Mouse (Mus musculus) limb, embryonic 12.5 days (tissue): Measurements from ENCODE around the gene Nlgn1. TPM values are rescaled to one million over a fixed set of nuclear protein-coding genes. Genes with fewer than 3 reads are reported as not detected.
"Not testable (repeated sequence)": the region's sequence is repeated elsewhere in the genome, so short reads cannot be mapped to it uniquely, and the experiment has no call there.

Source experiments
- ATAC-seq: fragments of 200-750 bp; cut with Nextera tagmentation; 2 replicates; pipeline ENCODE4 v1.8.0; 2017; ENCODE audit warnings: low read depth, moderate TSS enrichment; ENCODE audit not compliant: insufficient number of reproducible peaks, insufficient read depth, low FRiP score, low TSS enrichment
- H3K27ac ChIP-seq: fragments of 300-500 bp; sonication (generic); 2 replicates; pipeline ENCODE4 v1.5.1; 2016; ENCODE audit warnings: mild to moderate bottlenecking, moderate library complexity
- H3K27me3 ChIP-seq: fragments of 300-500 bp; sonication (generic); 2 replicates; pipeline ENCODE4 v1.6.1; 2016; ENCODE audit warnings: mild to moderate bottlenecking, moderate library complexity
- H3K36me3 ChIP-seq: fragments of 300-500 bp; sonication (generic); 2 replicates; pipeline ENCODE4 v1.6.1; 2016; ENCODE audit warnings: mild to moderate bottlenecking, moderate library complexity
- H3K4me1 ChIP-seq: fragments of 300-500 bp; sonication (generic); replicated peaks from 2 replicates; pipeline ENCODE4 v1.6.1; 2016
- H3K4me2 ChIP-seq: fragments of 300-500 bp; sonication (generic); 2 replicates; pipeline ENCODE4 v1.6.1; 2016; ENCODE audit warnings: mild to moderate bottlenecking, moderate library complexity
- H3K4me3 ChIP-seq: fragments of 300-500 bp; sonication (generic); replicated peaks from 2 replicates; pipeline ENCODE4 v1.5.1; 2016; ENCODE audit warnings: mild to moderate bottlenecking
- H3K9ac ChIP-seq: fragments of 300-500 bp; sonication (generic); replicated peaks from 2 replicates; pipeline ENCODE4 v1.6.1; 2016; ENCODE audit warnings: mild to moderate bottlenecking, moderate library complexity
- H3K9me3 ChIP-seq: fragments of 300-500 bp; sonication (generic); 2 replicates; pipeline ENCODE4 v1.6.1; 2016; ENCODE audit warnings: mild to moderate bottlenecking, moderate library complexity
- WGBS: fragments of 180-500 bp; shearing (Covaris S2); methylation state at CpG from one replicate; pipeline ENCODE4 v1.1.7; 2016; 5-methylcytosine and 5-hydroxymethylcytosine counted together
- polyA plus RNA-seq: library from polyadenylated mRNA; unstranded; fragments of >200 nt; fragmentation: Nextera tagmentation; extraction: Ambion mirVana; gene quantifications from 2 replicates; pipeline ENCODE4 v1.2.1, GENCODE M21; 2016

The Nlgn1 gene
- polyA plus RNA-seq, 1 experiment from 2014 or later, result 0.53 TPM

DNA sequence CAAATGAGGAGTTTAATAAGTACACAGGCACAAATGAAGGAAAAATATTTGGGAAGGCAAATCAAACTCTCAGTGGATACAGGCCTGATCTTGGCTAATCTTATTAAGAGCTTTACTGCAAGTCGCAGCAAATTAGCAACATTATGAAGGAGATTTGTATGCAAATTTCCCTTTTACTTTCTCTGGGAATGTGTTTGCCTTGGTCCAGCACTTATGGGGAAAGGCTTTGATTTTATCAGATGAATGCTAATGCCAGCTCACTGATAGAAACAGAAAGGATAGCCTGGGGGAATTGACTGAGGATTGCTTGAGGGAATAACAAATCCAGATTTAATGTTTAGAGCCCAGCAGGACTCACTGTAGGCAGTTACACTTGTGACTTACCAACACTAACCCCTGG is 725.7 kb downstream of the Nlgn1 start:
- 70% methylated on average over 1 of the region's 1 CpGs for WGBS
- Histone ChIP-seq H3K9me3 (no peaks in the 10 kb centered on the region), H3K36me3 (no peaks in the 10 kb centered on the region), H3K27ac (no peak overlapping the region), H3K27me3 (no peaks in the 10 kb centered on the region), H3K4me2 (no peak overlapping the region), H3K4me1 (no peaks in the 10 kb centered on the region), H3K4me3 (no peak overlapping the region), H3K9ac (no peak overlapping the region)
- ATAC-seq, result no peak

DNA sequence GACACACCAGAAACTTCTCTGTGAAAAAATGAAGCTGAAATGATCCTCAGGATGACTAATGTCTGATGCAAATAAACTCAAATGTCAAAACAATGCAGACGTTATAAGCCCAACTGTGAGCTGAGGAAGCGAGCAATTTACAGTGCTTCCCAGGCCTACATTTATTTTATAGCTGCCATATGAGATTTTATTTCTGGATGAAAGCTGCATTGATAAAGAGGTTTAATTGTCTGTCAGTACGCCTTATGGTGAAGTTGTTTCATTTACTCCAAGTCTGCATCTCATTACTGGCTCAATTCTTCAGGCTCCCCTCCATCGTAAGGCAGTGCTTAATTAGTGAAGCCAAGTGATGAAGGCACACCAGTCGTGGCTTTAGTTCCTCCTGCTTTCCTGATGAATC is 734.7 kb downstream of the Nlgn1 start:
- no peaks in the 10 kb centered on the region for H3K36me3 ChIP-seq
- H3K9ac ChIP-seq, result no peak overlapping the region
- H3K9me3 ChIP-seq, result no peaks in the 10 kb centered on the region
- 28% methylated on average over 5 of the region's 5 CpGs for WGBS
- H3K27me3 ChIP-seq, result no peaks in the 10 kb centered on the region
- H3K4me3 ChIP-seq, result no peak overlapping the region
- H3K27ac ChIP-seq, result no peak overlapping the region
- ATAC-seq, result no peak
- H3K4me1 ChIP-seq, result no peaks in the 10 kb centered on the region
- no peak overlapping the region for H3K4me2 ChIP-seq

DNA sequence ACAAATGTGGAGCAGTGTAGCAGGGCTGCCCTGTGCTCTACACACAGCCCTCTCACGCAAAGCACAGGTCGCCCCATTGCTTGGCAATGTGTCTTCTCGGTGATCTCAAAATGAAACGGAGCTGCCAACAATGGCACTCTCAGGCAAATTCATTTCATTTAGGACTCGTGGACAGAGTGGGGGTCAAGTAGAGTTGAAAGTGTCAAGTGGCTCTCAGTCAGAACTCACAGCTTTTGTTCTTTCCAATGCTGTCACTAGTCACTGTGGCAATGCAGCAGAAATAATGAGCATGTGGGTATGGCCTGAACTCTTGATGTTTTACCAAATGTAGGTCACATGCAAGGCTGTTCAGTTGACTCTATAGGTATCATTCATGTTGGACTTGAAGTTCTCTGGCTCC is 756.7 kb downstream of the Nlgn1 start:
- no peak for ATAC-seq
- Histone ChIP-seq H3K9ac (no peak overlapping the region), H3K27ac (no peak overlapping the region), H3K27me3 (no peaks in the 10 kb centered on the region), H3K4me3 (no peak overlapping the region), H3K4me2 (no peak overlapping the region), H3K36me3 (no peaks in the 10 kb centered on the region), H3K9me3 (no peaks in the 10 kb centered on the region), H3K4me1 (no peaks in the 10 kb centered on the region)
- 77% methylated on average over 5 of the region's 5 CpGs for whole genome bisulfite sequencing

DNA sequence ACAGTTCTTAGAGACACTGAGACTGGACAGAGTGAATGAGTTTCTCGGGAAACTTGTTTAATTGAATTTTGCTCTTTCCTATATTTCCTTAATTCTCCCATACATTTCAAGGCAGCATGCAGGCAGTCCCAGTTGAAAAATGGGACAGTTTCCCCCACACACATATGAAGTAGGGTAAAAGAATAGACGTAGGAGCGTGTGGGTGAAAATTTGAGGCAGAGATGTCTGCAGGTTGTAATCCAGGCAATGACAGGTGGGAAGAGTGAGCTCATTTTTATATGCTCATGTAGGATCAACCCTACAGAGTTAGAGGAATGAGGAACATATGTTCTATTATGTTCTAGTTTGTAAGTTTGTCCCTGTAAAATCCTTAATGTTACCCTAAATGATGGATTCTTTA is 757.4 kb downstream of the Nlgn1 start:
- H3K9me3 ChIP-seq, result no peaks in the 10 kb centered on the region
- no peaks in the 10 kb centered on the region for H3K27me3 ChIP-seq
- no peak overlapping the region for H3K9ac ChIP-seq
- H3K4me1 ChIP-seq, result no peaks in the 10 kb centered on the region
- H3K4me3 ChIP-seq, result no peak overlapping the region
- no peak overlapping the region for H3K27ac ChIP-seq
- H3K4me2 ChIP-seq, result no peak overlapping the region
- WGBS, result 79% methylated on average over 3 of the region's 3 CpGs
- H3K36me3 ChIP-seq, result no peaks in the 10 kb centered on the region
- ATAC-seq, result no peak

DNA sequence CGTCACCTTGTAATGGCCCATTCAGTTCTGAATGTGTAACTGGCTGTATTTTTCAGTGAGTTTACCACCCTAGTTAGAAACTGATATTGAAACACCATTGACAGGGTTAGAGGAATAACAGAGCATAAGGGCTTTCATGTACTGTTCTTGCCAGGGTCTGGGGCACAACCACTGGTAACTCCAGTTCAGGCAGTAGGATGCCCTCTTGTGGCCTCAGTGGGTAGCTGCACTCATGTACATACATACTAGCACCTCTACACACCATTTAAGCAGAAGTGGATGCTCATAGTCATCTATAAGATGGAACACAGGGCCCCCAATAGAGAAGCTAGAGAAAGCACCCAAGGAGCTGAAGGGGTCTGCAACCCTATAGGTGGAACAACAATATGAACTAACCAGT is 773.7 kb downstream of the Nlgn1 start:
- H3K4me2 ChIP-seq, H3K27ac ChIP-seq, H3K36me3 ChIP-seq, ATAC-seq, H3K4me1 ChIP-seq, H3K9ac ChIP-seq, H3K9me3 ChIP-seq, H3K27me3 ChIP-seq, H3K4me3 ChIP-seq: not testable (repeated sequence)
- WGBS, result 91% methylated on average over 1 of the region's 1 CpGs

DNA sequence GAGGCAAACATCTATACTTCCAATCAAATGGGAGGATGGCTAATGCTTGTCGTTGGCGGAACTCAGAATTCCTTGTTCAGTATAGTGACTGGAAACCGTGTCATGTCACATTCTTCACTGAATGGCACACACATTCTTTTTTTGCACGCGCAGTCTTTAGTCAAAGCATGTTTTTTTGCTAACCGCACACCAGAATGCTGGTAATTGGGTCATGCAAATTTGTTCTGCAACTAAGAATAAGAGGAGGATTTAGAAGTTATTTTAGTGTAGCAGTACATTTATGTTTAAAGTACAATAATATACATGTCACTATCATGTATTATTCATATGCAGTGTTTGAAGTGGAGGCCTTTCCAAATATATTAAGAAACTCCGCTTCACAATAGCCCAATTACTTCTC is 783.2 kb downstream of the Nlgn1 start:
- H3K27ac ChIP-seq, H3K9me3 ChIP-seq, ATAC-seq, H3K4me2 ChIP-seq, H3K9ac ChIP-seq, H3K36me3 ChIP-seq, H3K27me3 ChIP-seq, H3K4me3 ChIP-seq, H3K4me1 ChIP-seq: not testable (repeated sequence)
- 86% methylated on average over 5 of the region's 7 CpGs for WGBS

DNA sequence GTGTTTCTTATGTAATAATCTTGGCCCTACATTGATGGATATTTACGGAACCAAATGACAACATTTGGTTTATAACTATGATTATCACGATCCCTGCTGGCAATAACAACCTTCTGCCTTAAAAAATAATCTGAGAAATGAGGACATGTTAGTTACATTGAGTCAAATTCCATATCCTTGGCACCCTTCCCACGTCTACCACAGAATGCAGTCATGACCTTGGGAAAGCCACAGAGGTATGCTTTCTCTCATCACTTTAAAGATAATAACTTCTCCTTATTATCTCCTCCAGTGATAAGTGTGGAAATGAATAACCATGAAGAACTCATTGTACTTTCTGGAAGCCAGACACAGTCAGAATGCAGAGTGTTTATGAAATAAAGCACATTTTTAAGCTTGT is 808.0 kb downstream of the Nlgn1 start:
- H3K9ac ChIP-seq, result not testable (repeated sequence)

DNA sequence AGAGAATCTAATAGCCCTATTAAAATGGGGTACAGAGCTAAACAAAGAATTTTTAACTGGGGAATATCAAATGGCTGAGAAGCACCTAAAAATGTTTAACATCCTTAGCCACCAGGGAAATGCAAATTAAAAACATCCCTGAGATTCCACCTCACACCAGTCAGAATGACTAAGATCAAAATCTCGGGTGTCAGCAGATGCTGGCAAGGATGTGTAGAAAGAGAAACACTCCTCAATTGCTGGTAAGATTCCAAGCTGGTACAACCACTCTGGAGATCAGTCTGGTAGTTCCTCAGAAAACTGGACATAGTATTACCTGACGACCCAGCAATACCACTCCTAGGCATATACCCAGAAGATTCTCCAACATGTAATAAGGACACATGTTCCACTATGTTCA is 869.2 kb downstream of the Nlgn1 start:
- Histone ChIP-seq H3K27ac (no peak overlapping the region), H3K9ac (no peak overlapping the region), H3K4me2 (no peak overlapping the region), H3K4me1 (no peaks in the 10 kb centered on the region), H3K27me3 (no peaks in the 10 kb centered on the region), H3K36me3 (no peaks in the 10 kb centered on the region), H3K4me3 (no peak overlapping the region), H3K9me3 (no peaks in the 10 kb centered on the region)
- no peak for ATAC-seq
- WGBS, result 72% methylated on average over 2 of the region's 2 CpGs

More for the DNA sequence above, 808.0 kb downstream of the Nlgn1 start:
- ATAC-seq, H3K4me1 ChIP-seq, H3K27me3 ChIP-seq, H3K4me3 ChIP-seq, H3K4me2 ChIP-seq, H3K36me3 ChIP-seq, H3K9me3 ChIP-seq, H3K27ac ChIP-seq: not testable (repeated sequence)
- WGBS, result 77% methylated on average over 2 of the region's 3 CpGs

DNA sequence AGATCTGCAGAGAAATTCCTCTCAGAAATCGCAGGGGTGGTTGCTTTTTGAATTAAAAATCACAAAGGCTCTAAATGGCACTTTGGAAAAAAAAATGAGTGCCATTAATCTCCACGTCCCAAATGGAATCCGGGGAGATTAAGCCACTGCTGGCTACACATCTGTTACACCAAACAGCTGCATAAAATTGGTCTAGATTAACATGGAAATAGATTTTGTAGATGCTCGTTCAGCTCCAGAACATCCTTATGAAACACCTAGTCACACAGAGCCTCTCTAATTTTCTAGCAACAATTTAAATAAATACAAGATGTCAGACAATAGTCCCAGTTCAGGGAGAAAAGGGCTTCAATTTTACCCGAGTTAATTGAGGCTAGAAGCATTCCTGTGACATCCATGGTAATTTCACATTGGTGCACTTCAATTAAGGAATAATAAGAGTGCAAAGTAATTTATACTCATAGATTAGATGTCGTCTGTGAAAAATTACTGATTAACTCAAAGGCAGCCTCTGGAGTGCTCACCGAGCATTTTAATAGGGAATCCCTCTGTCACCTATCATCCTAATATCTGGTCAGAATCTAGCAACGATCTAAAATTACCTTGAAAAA is 875.9 kb downstream of the Nlgn1 start:
- WGBS, result 60% methylated on average over 8 of the region's 8 CpGs
- no peaks in the 10 kb centered on the region for H3K36me3 ChIP-seq
- no peaks in the 10 kb centered on the region for H3K4me1 ChIP-seq
- H3K9me3 ChIP-seq, result no peaks in the 10 kb centered on the region
- H3K4me2 ChIP-seq, result no peak overlapping the region
- no peak overlapping the region for H3K4me3 ChIP-seq
- H3K27me3 ChIP-seq, result no peaks in the 10 kb centered on the region
- ATAC-seq, result no peak
- H3K9ac ChIP-seq, result no peak overlapping the region
- no peak overlapping the region for H3K27ac ChIP-seq

DNA sequence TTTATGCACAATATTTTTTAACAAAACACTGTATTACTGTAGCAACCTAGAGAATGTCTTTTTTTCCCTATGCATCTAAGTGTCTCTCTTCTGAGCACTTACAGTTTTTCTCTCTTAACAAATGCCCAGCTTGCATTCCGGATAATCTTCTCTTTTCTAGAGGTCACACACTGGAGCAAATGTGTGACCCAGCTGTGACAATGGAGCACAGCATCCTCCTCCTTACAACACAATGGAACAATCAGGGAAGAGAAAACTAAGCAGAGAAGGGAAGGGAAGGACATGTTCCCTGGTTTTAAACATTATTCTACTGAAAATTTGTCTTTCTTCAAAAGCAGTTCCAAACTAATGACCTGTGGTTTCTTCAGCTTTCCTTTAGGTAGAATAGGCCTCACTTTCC is 879.9 kb downstream of the Nlgn1 start:
- Histone ChIP-seq H3K27ac (no peak overlapping the region), H3K27me3 (no peaks in the 10 kb centered on the region), H3K4me2 (no peak overlapping the region), H3K9me3 (no peaks in the 10 kb centered on the region), H3K4me1 (no peaks in the 10 kb centered on the region), H3K36me3 (no peaks in the 10 kb centered on the region), H3K4me3 (no peak overlapping the region), H3K9ac (no peak overlapping the region)
- ATAC-seq, result no peak
- WGBS, result 65% methylated on average over 1 of the region's 1 CpGs

DNA sequence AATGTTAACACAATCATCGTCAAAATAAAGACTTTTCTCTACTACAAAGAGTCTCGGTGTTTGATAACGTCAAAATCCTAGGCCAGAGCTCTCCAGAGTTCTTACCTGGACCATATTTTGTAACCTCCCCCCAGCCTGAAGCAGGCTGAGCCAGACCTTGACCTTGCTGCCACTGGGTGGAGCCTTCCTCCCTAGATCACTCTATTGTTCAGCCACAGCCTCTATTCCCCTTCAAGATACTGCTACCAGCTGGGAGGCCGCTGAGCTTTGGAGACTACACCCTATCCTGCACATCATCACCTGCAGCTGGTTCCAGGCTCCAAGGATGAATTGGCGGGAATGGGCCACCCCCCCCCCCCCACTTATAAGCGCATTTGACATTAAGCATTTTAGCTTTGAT is 881.8 kb downstream of the Nlgn1 start:
- Histone ChIP-seq H3K9ac (no peak overlapping the region), H3K4me2 (no peak overlapping the region), H3K9me3 (no peaks in the 10 kb centered on the region), H3K27ac (no peak overlapping the region), H3K36me3 (no peaks in the 10 kb centered on the region), H3K4me1 (no peaks in the 10 kb centered on the region), H3K4me3 (no peak overlapping the region), H3K27me3 (no peaks in the 10 kb centered on the region)
- WGBS, result 62% methylated on average over 6 of the region's 6 CpGs
- no peak for ATAC-seq

DNA sequence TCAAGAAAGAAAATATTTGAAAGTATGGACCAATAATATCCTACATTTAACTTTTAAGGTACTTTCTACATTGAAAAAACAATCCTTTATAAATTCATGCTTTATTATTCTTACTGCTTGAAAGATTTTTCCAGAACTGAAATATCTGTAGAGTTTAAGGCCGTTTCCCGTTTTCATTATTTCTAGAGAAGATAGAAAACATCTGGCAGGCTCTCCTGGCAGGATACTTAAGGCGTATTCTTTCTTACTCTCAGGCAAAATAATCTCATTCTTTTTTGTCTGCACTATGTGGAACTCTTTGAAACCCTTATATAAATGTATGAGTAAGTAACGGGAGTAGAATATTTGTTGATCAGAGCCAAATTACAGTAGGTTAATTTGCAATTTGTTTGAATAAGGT is 882.9 kb downstream of the Nlgn1 start:
- Histone ChIP-seq H3K9ac (no peak overlapping the region), H3K4me3 (no peak overlapping the region), H3K27ac (no peak overlapping the region), H3K4me1 (no peaks in the 10 kb centered on the region), H3K36me3 (no peaks in the 10 kb centered on the region), H3K27me3 (no peaks in the 10 kb centered on the region), H3K9me3 (no peaks in the 10 kb centered on the region), H3K4me2 (no peak overlapping the region)
- no peak for ATAC-seq
- WGBS, result 55% methylated on average over 4 of the region's 4 CpGs
